Mouse (Mus musculus) forebrain, embryonic 13.5 days (tissue): ENCODE measurements at regions not wholly inside any gene's neighbourhood (a gene's known extent, or its start where the extent isn't known, plus 50 kb on each side); places are given as distances from the start of the nearest gene placed in this dataset.

ENCODE experiments used
- ATAC-seq: fragments of 200-750 bp; cut with Nextera tagmentation; 2 replicates; pipeline ENCODE4 v1.8.0; 2017
- H3K27ac ChIP-seq: fragments of 300-500 bp; sonication (generic); 2 replicates; pipeline ENCODE4 v1.5.1; 2015; ENCODE audit warnings: inconsistent platforms, mild to moderate bottlenecking, moderate library complexity
- H3K27me3 ChIP-seq: fragments of 300-500 bp; sonication (generic); 2 replicates; pipeline ENCODE4 v1.6.1; 2015; ENCODE audit warnings: mild to moderate bottlenecking, inconsistent platforms
- H3K36me3 ChIP-seq: fragments of 300-500 bp; sonication (generic); 2 replicates; pipeline ENCODE4 v1.6.1; 2015; ENCODE audit warnings: mild to moderate bottlenecking, inconsistent platforms; ENCODE audit not compliant: poor library complexity, severe bottlenecking
- H3K4me1 ChIP-seq: fragments of 300-500 bp; sonication (generic); 2 replicates; pipeline ENCODE4 v1.6.1; 2015; ENCODE audit warnings: inconsistent platforms
- H3K4me2 ChIP-seq: fragments of 300-500 bp; sonication (generic); 2 replicates; pipeline ENCODE4 v1.6.1; 2015; ENCODE audit warnings: inconsistent platforms, mild to moderate bottlenecking, moderate library complexity
- H3K4me3 ChIP-seq: fragments of 300-500 bp; sonication (generic); 2 replicates; pipeline ENCODE4 v1.5.1; 2015; ENCODE audit warnings: mild to moderate bottlenecking, inconsistent platforms
- H3K9ac ChIP-seq: fragments of 300-500 bp; sonication (generic); 2 replicates; pipeline ENCODE4 v1.6.1; 2015; ENCODE audit warnings: mild to moderate bottlenecking, inconsistent platforms
- H3K9me3 ChIP-seq: fragments of 300-500 bp; sonication (generic); replicated peaks from 2 replicates; pipeline ENCODE4 v1.6.1; 2016; ENCODE audit warnings: inconsistent platforms
- WGBS: fragments of 180-500 bp; shearing (Covaris S2); methylation state at CpG from one replicate; pipeline ENCODE4 v1.1.7; 2015; 5-methylcytosine and 5-hydroxymethylcytosine counted together

- H3K9ac ChIP-seq = no peak overlapping the region
Observed at GRCm38 (mm10) chr16:8961739-8962138, 131.8 kb downstream of the 1810013L24Rik start.

GRCm38 (mm10) chr16:8993521-8994250 lies 163.8 kb downstream of the 1810013L24Rik start:
- WGBS = 89% methylated on average over 7 of the region's 7 CpGs
- Histone ChIP-seq H3K4me2 (no peak overlapping the region), H3K27ac (no peak overlapping the region), H3K27me3 (no peaks in the 10 kb centered on the region), H3K36me3 (no peaks in the 10 kb centered on the region), H3K9me3 (no peaks in the 10 kb centered on the region), H3K9ac (no peak overlapping the region), H3K4me1 (no peaks in the 10 kb centered on the region), H3K4me3 (no peak overlapping the region)
- no peak for ATAC-seq

More at GRCm38 (mm10) chr16:8961739-8962138, 131.8 kb downstream of the 1810013L24Rik start:
- 0 out of 2 replicates have a peak, but pooled peaks cover 3% of the 10 kb centered on the region for H3K4me1 ChIP-seq
- no peak overlapping the region for H3K4me3 ChIP-seq
- H3K27ac ChIP-seq = no peak overlapping the region
- H3K27me3 ChIP-seq = no peaks in the 10 kb centered on the region
- H3K36me3 ChIP-seq = no peaks in the 10 kb centered on the region
- no peaks in the 10 kb centered on the region for H3K9me3 ChIP-seq
- H3K4me2 ChIP-seq = no peak overlapping the region
- ATAC-seq = no peak
- 83% methylated on average over 10 of the region's 10 CpGs for WGBS

- WGBS = 97% methylated on average over 1 of the region's 1 CpGs
Observed at GRCm38 (mm10) chr16:8994521-8994920, 164.6 kb downstream of the 1810013L24Rik start.

GRCm38 (mm10) chr16:8997250-8997649 lies 167.3 kb downstream of the 1810013L24Rik start:
- no peak for ATAC-seq
- no peak overlapping the region for H3K9ac ChIP-seq
- H3K9me3 ChIP-seq = no peaks in the 10 kb centered on the region
- no peaks in the 10 kb centered on the region for H3K4me1 ChIP-seq
- H3K4me2 ChIP-seq = no peak overlapping the region
- no peak overlapping the region for H3K4me3 ChIP-seq
- H3K36me3 ChIP-seq = no peaks in the 10 kb centered on the region
- WGBS = 77% methylated on average over 5 of the region's 5 CpGs
- H3K27ac ChIP-seq = no peak overlapping the region
- no peaks in the 10 kb centered on the region for H3K27me3 ChIP-seq

More at GRCm38 (mm10) chr16:8994521-8994920, 164.6 kb downstream of the 1810013L24Rik start:
- no peaks in the 10 kb centered on the region for H3K4me1 ChIP-seq
- H3K4me3 ChIP-seq = no peak overlapping the region
- H3K36me3 ChIP-seq = no peaks in the 10 kb centered on the region
- ATAC-seq = no peak
- H3K27ac ChIP-seq = no peak overlapping the region
- no peaks in the 10 kb centered on the region for H3K27me3 ChIP-seq
- H3K9ac ChIP-seq = no peak overlapping the region
- no peaks in the 10 kb centered on the region for H3K9me3 ChIP-seq
- H3K4me2 ChIP-seq = no peak overlapping the region

GRCm38 (mm10) chr16:9004012-9004411 lies 174.1 kb downstream of the 1810013L24Rik start:
- no peak overlapping the region for H3K9ac ChIP-seq
- WGBS = 28% methylated on average over 6 of the region's 6 CpGs
- no peaks in the 10 kb centered on the region for H3K9me3 ChIP-seq
- H3K36me3 ChIP-seq = no peaks in the 10 kb centered on the region
- peaks cover 5% of the 10 kb centered on the region for H3K4me1 ChIP-seq
- peak; percentile 68; the same call in 1 of the 2 replicates for ATAC-seq
- no peak overlapping the region for H3K27ac ChIP-seq
- no peak overlapping the region for H3K4me3 ChIP-seq
- H3K27me3 ChIP-seq = no peaks in the 10 kb centered on the region
- H3K4me2 ChIP-seq = no peak overlapping the region

GRCm38 (mm10) chr16:9005933-9006332 lies 176.0 kb downstream of the 1810013L24Rik start:
- H3K4me1 ChIP-seq = peaks cover 5% of the 10 kb centered on the region
- H3K4me2 ChIP-seq = no peak overlapping the region
- H3K27me3 ChIP-seq = no peaks in the 10 kb centered on the region
- ATAC-seq = no peak
- no peaks in the 10 kb centered on the region for H3K9me3 ChIP-seq
- H3K36me3 ChIP-seq = no peaks in the 10 kb centered on the region
- WGBS = 43% methylated on average over 5 of the region's 5 CpGs
- H3K4me3 ChIP-seq = no peak overlapping the region
- no peak overlapping the region for H3K27ac ChIP-seq
- H3K9ac ChIP-seq = no peak overlapping the region

GRCm38 (mm10) chr16:9009361-9010083 lies 179.6 kb downstream of the 1810013L24Rik start:
- WGBS = 23% methylated on average over 19 of the region's 19 CpGs
- no peaks in the 10 kb centered on the region for H3K36me3 ChIP-seq
- no peaks in the 10 kb centered on the region for H3K4me1 ChIP-seq
- ATAC-seq = peak; percentile 95
- H3K9ac ChIP-seq = no peak overlapping the region
- H3K4me2 ChIP-seq = no peak overlapping the region
- no peak overlapping the region for H3K27ac ChIP-seq
- no peak overlapping the region for H3K4me3 ChIP-seq
- no peaks in the 10 kb centered on the region for H3K9me3 ChIP-seq
- H3K27me3 ChIP-seq = no peaks in the 10 kb centered on the region

GRCm38 (mm10) chr16:9011077-9011476 lies 181.2 kb downstream of the 1810013L24Rik start:
- H3K27ac ChIP-seq = no peak overlapping the region
- ATAC-seq = no peak
- no peaks in the 10 kb centered on the region for H3K4me1 ChIP-seq
- no peaks in the 10 kb centered on the region for H3K36me3 ChIP-seq
- H3K27me3 ChIP-seq = no peaks in the 10 kb centered on the region
- no peak overlapping the region for H3K4me3 ChIP-seq
- H3K9ac ChIP-seq = no peak overlapping the region
- H3K9me3 ChIP-seq = no peaks in the 10 kb centered on the region
- no peak overlapping the region for H3K4me2 ChIP-seq
- WGBS = 70% methylated on average over 1 of the region's 1 CpGs

- Histone ChIP-seq H3K36me3 (no peaks in the 10 kb centered on the region), H3K9ac (no peak overlapping the region), H3K4me1 (no peaks in the 10 kb centered on the region), H3K27me3 (no peaks in the 10 kb centered on the region), H3K27ac (no peak overlapping the region), H3K9me3 (no peaks in the 10 kb centered on the region), H3K4me3 (no peak overlapping the region), H3K4me2 (no peak overlapping the region)
- 73% methylated on average over 4 of the region's 4 CpGs for WGBS
- ATAC-seq = no peak
Observed at GRCm38 (mm10) chr16:9011691-9012090, 181.8 kb downstream of the 1810013L24Rik start.

GRCm38 (mm10) chr16:9016040-9016761 lies 186.3 kb downstream of the 1810013L24Rik start:
- no peaks in the 10 kb centered on the region for H3K36me3 ChIP-seq
- ATAC-seq = no peak
- H3K27ac ChIP-seq = no peak overlapping the region
- 81% methylated on average over 13 of the region's 13 CpGs for WGBS
- H3K4me2 ChIP-seq = no peak overlapping the region
- no peak overlapping the region for H3K9ac ChIP-seq
- no peak overlapping the region for H3K4me3 ChIP-seq
- no peaks in the 10 kb centered on the region for H3K4me1 ChIP-seq
- no peaks in the 10 kb centered on the region for H3K9me3 ChIP-seq
- H3K27me3 ChIP-seq = no peaks in the 10 kb centered on the region

- Histone ChIP-seq H3K9ac (no peak overlapping the region), H3K4me2 (no peak overlapping the region), H3K36me3 (no peaks in the 10 kb centered on the region), H3K27ac (no peak overlapping the region), H3K9me3 (no peaks in the 10 kb centered on the region), H3K4me3 (no peak overlapping the region), H3K27me3 (no peaks in the 10 kb centered on the region), H3K4me1 (no peaks in the 10 kb centered on the region)
- WGBS = 91% methylated on average over 7 of the region's 7 CpGs
- ATAC-seq = no peak
Observed at GRCm38 (mm10) chr16:9016762-9017086, 186.8 kb downstream of the 1810013L24Rik start.

GRCm38 (mm10) chr16:9030717-9031116 lies 200.8 kb downstream of the 1810013L24Rik start:
- WGBS = 80% methylated on average over 4 of the region's 4 CpGs
- no peak overlapping the region for H3K9ac ChIP-seq

More at GRCm38 (mm10) chr16:9030717-9031116, 200.8 kb downstream of the 1810013L24Rik start:
- no peaks in the 10 kb centered on the region for H3K27me3 ChIP-seq
- no peak overlapping the region for H3K4me3 ChIP-seq
- H3K9me3 ChIP-seq = no peaks in the 10 kb centered on the region
- no peak for ATAC-seq
- H3K4me1 ChIP-seq = no peaks in the 10 kb centered on the region
- no peak overlapping the region for H3K4me2 ChIP-seq
- no peak overlapping the region for H3K27ac ChIP-seq
- H3K36me3 ChIP-seq = no peaks in the 10 kb centered on the region
